Mouse (Mus musculus) embryonic facial prominence, embryonic 13.5 days (tissue): ENCODE measurements at regions not wholly inside any gene's neighbourhood (a gene's known extent, or its start where the extent isn't known, plus 50 kb on each side); places are given as distances from the start of the nearest gene placed in this dataset.

Experiments
- ATAC-seq: fragments of 200-750 bp; cut with Nextera tagmentation; 2 replicates; pipeline ENCODE4 v1.8.0; 2017; ENCODE audit warnings: low read depth; ENCODE audit not compliant: insufficient number of reproducible peaks, insufficient read depth, low FRiP score, low TSS enrichment
- H3K27ac ChIP-seq: fragments of 300-500 bp; sonication (generic); 2 replicates; pipeline ENCODE4 v1.5.1; 2015; ENCODE audit warnings: moderate library complexity, mild to moderate bottlenecking, inconsistent platforms
- H3K27me3 ChIP-seq: fragments of 300-500 bp; sonication (generic); 2 replicates; pipeline ENCODE4 v1.6.1; 2015; ENCODE audit warnings: mild to moderate bottlenecking, inconsistent platforms
- H3K36me3 ChIP-seq: fragments of 300-500 bp; sonication (generic); 2 replicates; pipeline ENCODE4 v1.6.1; 2015; ENCODE audit warnings: mild to moderate bottlenecking, inconsistent platforms
- H3K4me1 ChIP-seq: fragments of 300-500 bp; sonication (generic); 2 replicates; pipeline ENCODE4 v1.6.1; 2015; ENCODE audit warnings: inconsistent platforms
- H3K4me2 ChIP-seq: fragments of 300-500 bp; sonication (generic); 2 replicates; pipeline ENCODE4 v1.6.1; 2015; ENCODE audit warnings: moderate library complexity, mild to moderate bottlenecking, inconsistent platforms
- H3K4me3 ChIP-seq: fragments of 300-500 bp; sonication (generic); 2 replicates; pipeline ENCODE4 v1.5.1; 2015; ENCODE audit warnings: mild to moderate bottlenecking, inconsistent platforms
- H3K9ac ChIP-seq: fragments of 300-500 bp; sonication (generic); 2 replicates; pipeline ENCODE4 v1.6.1; 2015; ENCODE audit warnings: mild to moderate bottlenecking, inconsistent platforms
- H3K9me3 ChIP-seq: fragments of 300-500 bp; sonication (generic); 2 replicates; pipeline ENCODE4 v1.6.1; 2016; ENCODE audit warnings: inconsistent platforms
- WGBS: fragments of 180-500 bp; shearing (Covaris S2); methylation state at CpG from one replicate; pipeline ENCODE4 v1.1.7; 2015; ENCODE audit warnings: mixed read lengths; 5-methylcytosine and 5-hydroxymethylcytosine counted together

GRCm38 (mm10) chr2:19086167-19086566, 88.0 kb downstream of the 4930426L09Rik start:
- H3K4me3 ChIP-seq: no peak overlapping the region
- ATAC-seq: no peak
- H3K27ac ChIP-seq: no peak overlapping the region
- H3K9me3 ChIP-seq: no peaks in the 10 kb centered on the region
- no peak overlapping the region for H3K4me2 ChIP-seq
- H3K9ac ChIP-seq: no peak overlapping the region
- no peaks in the 10 kb centered on the region for H3K4me1 ChIP-seq
- 80% methylated on average over 2 of the region's 2 CpGs for WGBS
- H3K27me3 ChIP-seq: no peaks in the 10 kb centered on the region
- H3K36me3 ChIP-seq: no peaks in the 10 kb centered on the region

GRCm38 (mm10) chr2:19086621-19087020, 88.5 kb downstream of the 4930426L09Rik start:
- H3K36me3 ChIP-seq: no peaks in the 10 kb centered on the region
- no peak for ATAC-seq
- no peaks in the 10 kb centered on the region for H3K4me1 ChIP-seq

GRCm38 (mm10) chr2:19099384-19099783, 99.7 kb upstream of the Armc3 start:
- Histone ChIP-seq H3K4me2 (no peak overlapping the region), H3K4me1 (peaks cover 15% of the 10 kb centered on the region), H3K36me3 (no peaks in the 10 kb centered on the region), H3K9me3 (no peaks in the 10 kb centered on the region), H3K27ac (no peak overlapping the region), H3K9ac (no peak overlapping the region), H3K27me3 (no peaks in the 10 kb centered on the region), H3K4me3 (no peak overlapping the region)
- WGBS: 86% methylated on average over 2 of the region's 2 CpGs
- no peak for ATAC-seq

More at GRCm38 (mm10) chr2:19086621-19087020, 88.5 kb downstream of the 4930426L09Rik start:
- no peak overlapping the region for H3K4me2 ChIP-seq
- no peak overlapping the region for H3K9ac ChIP-seq
- no peak overlapping the region for H3K4me3 ChIP-seq
- no peak overlapping the region for H3K27ac ChIP-seq
- no peaks in the 10 kb centered on the region for H3K27me3 ChIP-seq
- H3K9me3 ChIP-seq: no peaks in the 10 kb centered on the region
- WGBS: 89% methylated on average over 6 of the region's 6 CpGs

- Histone ChIP-seq H3K9me3 (no peaks in the 10 kb centered on the region), H3K27me3 (no peaks in the 10 kb centered on the region), H3K36me3 (no peaks in the 10 kb centered on the region), H3K27ac (no peak overlapping the region), H3K9ac (no peak overlapping the region), H3K4me3 (no peak overlapping the region), H3K4me1 (no peaks in the 10 kb centered on the region), H3K4me2 (no peak overlapping the region)
- no peak for ATAC-seq
Observed at GRCm38 (mm10) chr2:19108753-19109152, 90.3 kb upstream of the Armc3 start.

GRCm38 (mm10) chr2:19119871-19120270, 79.2 kb upstream of the Armc3 start:
- no peaks in the 10 kb centered on the region for H3K4me1 ChIP-seq
- H3K27ac ChIP-seq: no peak overlapping the region
- no peak overlapping the region for H3K9ac ChIP-seq
- no peaks in the 10 kb centered on the region for H3K27me3 ChIP-seq
- H3K36me3 ChIP-seq: no peaks in the 10 kb centered on the region
- no peaks in the 10 kb centered on the region for H3K9me3 ChIP-seq
- H3K4me2 ChIP-seq: no peak overlapping the region
- WGBS: 90% methylated on average over 1 of the region's 1 CpGs
- no peak for ATAC-seq
- H3K4me3 ChIP-seq: no peak overlapping the region

- Histone ChIP-seq H3K27ac (no peak overlapping the region), H3K4me1 (no peaks in the 10 kb centered on the region), H3K9me3 (no peaks in the 10 kb centered on the region), H3K27me3 (no peaks in the 10 kb centered on the region), H3K36me3 (no peaks in the 10 kb centered on the region), H3K4me2 (no peak overlapping the region), H3K4me3 (no peak overlapping the region), H3K9ac (no peak overlapping the region)
- no peak for ATAC-seq
- WGBS: 88% methylated on average over 6 of the region's 6 CpGs
Observed at GRCm38 (mm10) chr2:19132864-19133263, 66.2 kb upstream of the Armc3 start.

- 21% methylated on average over 2 of the region's 2 CpGs for WGBS
- Histone ChIP-seq H3K4me3 (no peak overlapping the region), H3K9me3 (no peaks in the 10 kb centered on the region), H3K27ac (no peak overlapping the region), H3K9ac (no peak overlapping the region), H3K4me1 (0 out of 2 replicates have a peak, but pooled peaks cover 2% of the 10 kb centered on the region), H3K4me2 (no peak overlapping the region), H3K27me3 (no peaks in the 10 kb centered on the region), H3K36me3 (no peaks in the 10 kb centered on the region)
- no peak for ATAC-seq
Observed at GRCm38 (mm10) chr2:19142586-19142985, 56.5 kb upstream of the Armc3 start.

- WGBS: 67% methylated on average over 3 of the region's 3 CpGs
- 0 out of 2 replicates have a peak, but pooled peaks cover 2% of the 10 kb centered on the region for H3K4me1 ChIP-seq
Observed at GRCm38 (mm10) chr2:19145412-19145811, 53.7 kb upstream of the Armc3 start.

GRCm38 (mm10) chr2:19145881-19146280, 53.2 kb upstream of the Armc3 start:
- Histone ChIP-seq H3K27ac (no peak overlapping the region), H3K36me3 (no peaks in the 10 kb centered on the region), H3K4me3 (no peak overlapping the region), H3K4me2 (no peak overlapping the region), H3K4me1 (0 out of 2 replicates have a peak, but pooled peaks cover 2% of the 10 kb centered on the region), H3K27me3 (no peaks in the 10 kb centered on the region), H3K9ac (no peak overlapping the region), H3K9me3 (no peaks in the 10 kb centered on the region)
- no peak for ATAC-seq
- 49% methylated on average over 2 of the region's 2 CpGs for WGBS

More at GRCm38 (mm10) chr2:19145412-19145811, 53.7 kb upstream of the Armc3 start:
- Histone ChIP-seq H3K4me2 (no peak overlapping the region), H3K36me3 (no peaks in the 10 kb centered on the region), H3K9me3 (no peaks in the 10 kb centered on the region), H3K9ac (no peak overlapping the region), H3K27me3 (no peaks in the 10 kb centered on the region), H3K4me3 (no peak overlapping the region), H3K27ac (no peak overlapping the region)
- no peak for ATAC-seq

GRCm38 (mm10) chr2:19146289-19146688, 52.8 kb upstream of the Armc3 start:
- 25% methylated on average over 6 of the region's 6 CpGs for WGBS
- Histone ChIP-seq H3K9me3 (no peaks in the 10 kb centered on the region), H3K4me1 (0 out of 2 replicates have a peak, but pooled peaks cover 2% of the 10 kb centered on the region), H3K4me2 (no peak overlapping the region), H3K27ac (no peak overlapping the region), H3K27me3 (no peaks in the 10 kb centered on the region), H3K36me3 (no peaks in the 10 kb centered on the region), H3K4me3 (no peak overlapping the region), H3K9ac (no peak overlapping the region)
- no peak for ATAC-seq

GRCm38 (mm10) chr2:19148812-19149211, 50.3 kb upstream of the Armc3 start:
- Histone ChIP-seq H3K9ac (no peak overlapping the region), H3K9me3 (no peaks in the 10 kb centered on the region), H3K4me2 (no peak overlapping the region), H3K4me3 (no peak overlapping the region), H3K4me1 (0 out of 2 replicates have a peak, but pooled peaks cover 2% of the 10 kb centered on the region), H3K27me3 (no peaks in the 10 kb centered on the region), H3K27ac (no peak overlapping the region), H3K36me3 (no peaks in the 10 kb centered on the region)
- no peak for ATAC-seq
- WGBS: 62% methylated on average over 5 of the region's 5 CpGs
